Comparison of ENCODE assay signal across 12 mouse cellular contexts in the genomic region with DNA sequence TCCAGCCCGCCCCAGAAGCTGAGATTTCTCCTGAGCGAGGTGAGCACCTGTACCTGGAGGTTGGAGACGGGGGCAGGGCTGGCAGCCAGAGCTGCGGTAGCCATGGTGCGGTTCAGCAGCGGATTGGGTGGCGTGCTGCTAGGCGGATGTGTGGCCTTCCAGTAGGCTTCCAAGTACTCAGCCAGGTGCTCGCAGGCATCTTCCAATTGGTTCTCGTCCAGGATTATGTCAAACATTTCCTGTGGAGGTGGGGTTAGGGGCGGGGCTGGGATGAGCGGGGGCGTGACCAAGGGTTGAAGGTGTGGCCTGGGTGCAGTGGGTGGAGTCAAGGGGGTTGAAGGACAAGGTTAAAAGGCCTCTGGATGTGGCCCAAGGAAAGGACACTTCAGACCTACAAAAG. TPM values are rescaled to one million over a fixed set of nuclear protein-coding genes. Genes with fewer than 3 reads are reported as not detected.
DNase-seq lines count a peak whose midpoint lies in the region; ATAC-seq lines count a peak whose summit lies in the region.
"Had no signal": no experiment of that assay in that cellular context is flagged by ENCODE, and none has a peak within 500 bp of the region (broad histone marks: within the 10 kb centered on the region; RNA-seq: fewer than 3 reads in every experiment).

No protein-coding gene starts in this region.

- DNase-seq in forebrain, embryonic 10.5 days (ENCODE audit: extremely low spot score, low spot score): no peak
- no peak for DNase-seq in forebrain, embryonic 14.5 days (ENCODE audit: low spot score)
- DNase-seq in thymus, postnatal 0 days (ENCODE audit: low spot score): peak; percentile 59
- no peak for DNase-seq in thymus, postnatal 10 days (ENCODE audit: low spot score in 2 of 2)
- DNase-seq in yolk sac, embryonic 10.5 days (ENCODE audit: low spot score): peak; percentile 75
- DNase-seq: kidney, postnatal 14 days had no signal

- H3K27ac ChIP-seq in forebrain, embryonic 10.5 days: no peak overlapping the region
- no peak overlapping the region for H3K27ac ChIP-seq in forebrain, embryonic 14.5 days (ENCODE audit: low read depth, low read length)
- H3K27ac ChIP-seq in liver, embryonic 12.5 days: no peak overlapping the region
- H3K27ac ChIP-seq in forebrain, embryonic 15.5 days (replicated peaks): no peak overlapping the region
- H3K27ac ChIP-seq in neural tube, embryonic 15.5 days (replicated peaks): no peak overlapping the region

- no peak overlapping the region for H3K4me2 ChIP-seq in forebrain, embryonic 14.5 days (ENCODE audit: low read length)
- H3K4me2 ChIP-seq in liver, embryonic 12.5 days: peak overlapping the region; percentile 29
- no peak overlapping the region for H3K4me2 ChIP-seq in forebrain, embryonic 15.5 days (replicated peaks)
- H3K4me2 ChIP-seq in neural tube, embryonic 15.5 days: no peak overlapping the region
- H3K4me2 ChIP-seq: hindbrain, embryonic 13.5 days had no signal

- H3K4me1 ChIP-seq in forebrain, embryonic 10.5 days: peaks cover 48% of the 10 kb centered on the region
- peaks cover 15% of the 10 kb centered on the region for H3K4me1 ChIP-seq in forebrain, embryonic 14.5 days (ENCODE audit: control insufficient read depth, insufficient read depth, low read length)
- peaks cover 16% of the 10 kb centered on the region for H3K4me1 ChIP-seq in liver, embryonic 12.5 days
- peaks cover 19% of the 10 kb centered on the region for H3K4me1 ChIP-seq in forebrain, embryonic 15.5 days
- peaks cover 26% of the 10 kb centered on the region for H3K4me1 ChIP-seq in neural tube, embryonic 15.5 days

- H3K27me3 ChIP-seq in forebrain, embryonic 10.5 days (ENCODE audit: poor library complexity, severe bottlenecking): peaks cover 60% of the 10 kb centered on the region
- peaks cover 3% of the 10 kb centered on the region; the same call in 1 of the 2 replicates for H3K27me3 ChIP-seq in forebrain, embryonic 14.5 days (replicated peaks; ENCODE audit: control insufficient read depth, insufficient read depth, low read length)
- peaks cover 57% of the 10 kb centered on the region for H3K27me3 ChIP-seq in liver, embryonic 12.5 days (replicated peaks)
- H3K27me3 ChIP-seq in forebrain, embryonic 15.5 days: no peaks in the 10 kb centered on the region
- no peaks in the 10 kb centered on the region for H3K27me3 ChIP-seq in neural tube, embryonic 15.5 days (replicated peaks)

- 35% methylated on average over 13 of the region's 13 CpGs for WGBS in forebrain, embryonic 10.5 days
- WGBS in forebrain, embryonic 14.5 days: 47% methylated on average over 13 of the region's 13 CpGs
- 21% methylated on average over 13 of the region's 13 CpGs for WGBS in liver, embryonic 12.5 days (ENCODE audit: insufficient replicate concordance)
- WGBS in forebrain, embryonic 15.5 days: 54% methylated on average over 13 of the region's 13 CpGs
- WGBS in neural tube, embryonic 15.5 days: 56% methylated on average over 13 of the region's 13 CpGs

- no peak for ATAC-seq in forebrain, embryonic 14.5 days
- ATAC-seq in liver, embryonic 12.5 days: peak; percentile 22; the same call in 1 of the 2 replicates
- no peak for ATAC-seq in forebrain, embryonic 15.5 days (replicated peaks)
- ATAC-seq in neural tube, embryonic 15.5 days (ENCODE audit: low FRiP score): no peak

- H3K9ac ChIP-seq in forebrain, embryonic 14.5 days (ENCODE audit: low read length): no peak overlapping the region
- H3K9ac ChIP-seq in liver, embryonic 12.5 days: no peak overlapping the region
- no peak overlapping the region for H3K9ac ChIP-seq in forebrain, embryonic 15.5 days (replicated peaks)
- no peak overlapping the region for H3K9ac ChIP-seq in neural tube, embryonic 15.5 days (replicated peaks)
- H3K9ac ChIP-seq: hindbrain, embryonic 13.5 days had no signal

- H3K9me3 ChIP-seq in forebrain, embryonic 10.5 days: no peaks in the 10 kb centered on the region
- H3K9me3 ChIP-seq in forebrain, embryonic 14.5 days (replicated peaks; ENCODE audit: control insufficient read depth, low read length): no peaks in the 10 kb centered on the region
- no peaks in the 10 kb centered on the region for H3K9me3 ChIP-seq in liver, embryonic 12.5 days (replicated peaks)
- H3K9me3 ChIP-seq in forebrain, embryonic 15.5 days: no peaks in the 10 kb centered on the region
- H3K9me3 ChIP-seq in neural tube, embryonic 15.5 days (replicated peaks): no peaks in the 10 kb centered on the region
- H3K9me3 ChIP-seq: hindbrain, embryonic 13.5 days; megakaryocyte, embryonic 14.5 days had no signal

- 0 out of 2 replicates have a peak overlapping the region, but pooled peaks have one; percentile 13 for H3K4me3 ChIP-seq in forebrain, embryonic 10.5 days
- no peak overlapping the region for H3K4me3 ChIP-seq in forebrain, embryonic 14.5 days (ENCODE audit: low read depth, low read length)
- H3K4me3 ChIP-seq in liver, embryonic 12.5 days: no peak overlapping the region
- H3K4me3 ChIP-seq in forebrain, embryonic 15.5 days: no peak overlapping the region
- H3K4me3 ChIP-seq in neural tube, embryonic 15.5 days (replicated peaks): no peak overlapping the region
- H3K4me3 ChIP-seq: hindbrain, embryonic 13.5 days; megakaryocyte, embryonic 14.5 days had no signal

- H3K36me3 ChIP-seq in forebrain, embryonic 10.5 days (replicated peaks): peaks cover 42% of the 10 kb centered on the region
- H3K36me3 ChIP-seq in forebrain, embryonic 14.5 days (ENCODE audit: control insufficient read depth, insufficient read depth, low read length): peaks cover 58% of the 10 kb centered on the region
- H3K36me3 ChIP-seq in liver, embryonic 12.5 days: no peaks in the 10 kb centered on the region
- H3K36me3 ChIP-seq in forebrain, embryonic 15.5 days: peaks cover 53% of the 10 kb centered on the region
- H3K36me3 ChIP-seq in neural tube, embryonic 15.5 days: peaks cover 63% of the 10 kb centered on the region

RNA-seq across cellular contexts. Expression of a gene that starts 9.1 kb away (rescaled TPM):
- 15.2 and 17.6 TPM in 2 replicates for polyA plus RNA-seq in forebrain, embryonic 10.5 days (2016; fragmentation: Nextera tagmentation; extraction: Ambion mirVana)
- polyA plus RNA-seq in forebrain, embryonic 14.5 days (2014; fragmentation: Nextera tagmentation; extraction: Ambion mirVana): 2.8 and 4.8 TPM in 2 replicates
- polyA plus RNA-seq in thymus, postnatal 0 days (2015; fragmentation: Nextera tagmentation; extraction: Ambion mirVana): 201 and 211 TPM in 2 replicates
- polyA plus RNA-seq in liver, embryonic 12.5 days (2016; fragmentation: Nextera tagmentation; extraction: Ambion mirVana): 15.6 and 17.1 TPM in 2 replicates
- 6.9 and 7.0 TPM in 2 replicates for polyA plus RNA-seq in forebrain, embryonic 15.5 days (2015; fragmentation: Nextera tagmentation; extraction: Ambion mirVana)
- polyA plus RNA-seq in neural tube, embryonic 15.5 days (2015; fragmentation: Nextera tagmentation; extraction: Ambion mirVana): 11.8 and 14.0 TPM in 2 replicates

RNA-seq across cellular contexts. Expression of a gene that starts 17.8 kb away (rescaled TPM):
- 5.3 and 6.0 TPM in 2 replicates for polyA plus RNA-seq in forebrain, embryonic 10.5 days (2016; fragmentation: Nextera tagmentation; extraction: Ambion mirVana)
- 22.1 and 29.2 TPM in 2 replicates for polyA plus RNA-seq in forebrain, embryonic 14.5 days (2014; fragmentation: Nextera tagmentation; extraction: Ambion mirVana)
- 3.9 and 5.0 TPM in 2 replicates for polyA plus RNA-seq in thymus, postnatal 0 days (2015; fragmentation: Nextera tagmentation; extraction: Ambion mirVana)
- 0.95 and 1.0 TPM in 2 replicates for polyA plus RNA-seq in liver, embryonic 12.5 days (2016; fragmentation: Nextera tagmentation; extraction: Ambion mirVana)
- polyA plus RNA-seq in forebrain, embryonic 15.5 days (2015; fragmentation: Nextera tagmentation; extraction: Ambion mirVana): 40.7 and 41.5 TPM in 2 replicates
- 50.9 and 63.0 TPM in 2 replicates for polyA plus RNA-seq in neural tube, embryonic 15.5 days (2015; fragmentation: Nextera tagmentation; extraction: Ambion mirVana)

RNA-seq across cellular contexts. Expression of a gene that starts 18.8 kb away (rescaled TPM):
- polyA plus RNA-seq in forebrain, embryonic 10.5 days (2016; fragmentation: Nextera tagmentation; extraction: Ambion mirVana): 0.11 and 0.16 TPM in 2 replicates
- 0.48 and 0.84 TPM in 2 replicates for polyA plus RNA-seq in forebrain, embryonic 14.5 days (2014; fragmentation: Nextera tagmentation; extraction: Ambion mirVana)
- polyA plus RNA-seq in thymus, postnatal 0 days (2015; fragmentation: Nextera tagmentation; extraction: Ambion mirVana): 36.6 and 42.0 TPM in 2 replicates
- 0.33 and 0.38 TPM in 2 replicates for polyA plus RNA-seq in liver, embryonic 12.5 days (2016; fragmentation: Nextera tagmentation; extraction: Ambion mirVana)
- polyA plus RNA-seq in forebrain, embryonic 15.5 days (2015; fragmentation: Nextera tagmentation; extraction: Ambion mirVana): 0.65 and 0.89 TPM in 2 replicates
- 1.1 and 1.8 TPM in 2 replicates for polyA plus RNA-seq in neural tube, embryonic 15.5 days (2015; fragmentation: Nextera tagmentation; extraction: Ambion mirVana)
- polyA plus RNA-seq: neural tube, embryonic 11.5 days had no signal

RNA-seq across cellular contexts. Expression of a gene that starts 21.4 kb away (rescaled TPM):
- polyA plus RNA-seq in forebrain, embryonic 10.5 days (2016; fragmentation: Nextera tagmentation; extraction: Ambion mirVana): 1,192 and 1,195 TPM in 2 replicates
- 787 and 932 TPM in 2 replicates for polyA plus RNA-seq in forebrain, embryonic 14.5 days (2014; fragmentation: Nextera tagmentation; extraction: Ambion mirVana)
- polyA plus RNA-seq in thymus, postnatal 0 days (2015; fragmentation: Nextera tagmentation; extraction: Ambion mirVana): 1,510 and 1,580 TPM in 2 replicates
- polyA plus RNA-seq in liver, embryonic 12.5 days (2016; fragmentation: Nextera tagmentation; extraction: Ambion mirVana): 869 and 913 TPM in 2 replicates
- polyA plus RNA-seq in forebrain, embryonic 15.5 days (2015; fragmentation: Nextera tagmentation; extraction: Ambion mirVana): 667 and 700 TPM in 2 replicates
- 655 and 750 TPM in 2 replicates for polyA plus RNA-seq in neural tube, embryonic 15.5 days (2015; fragmentation: Nextera tagmentation; extraction: Ambion mirVana)

RNA-seq across cellular contexts. Expression of a gene that starts 48.2 kb away (rescaled TPM):
- 0.32 and 0.42 TPM in 2 replicates for polyA plus RNA-seq in forebrain, embryonic 10.5 days (2016; fragmentation: Nextera tagmentation; extraction: Ambion mirVana)
- polyA plus RNA-seq in forebrain, embryonic 14.5 days (2014; fragmentation: Nextera tagmentation; extraction: Ambion mirVana): 1.1 and 2.4 TPM in 2 replicates
- polyA plus RNA-seq in thymus, postnatal 0 days (2015; fragmentation: Nextera tagmentation; extraction: Ambion mirVana): 0.23 and 0.45 TPM in 2 replicates
- polyA plus RNA-seq in liver, embryonic 12.5 days (2016; fragmentation: Nextera tagmentation; extraction: Ambion mirVana): 0.07 and 0.10 TPM in 2 replicates
- 2.9 and 3.2 TPM in 2 replicates for polyA plus RNA-seq in forebrain, embryonic 15.5 days (2015; fragmentation: Nextera tagmentation; extraction: Ambion mirVana)
- 15.8 and 18.2 TPM in 2 replicates for polyA plus RNA-seq in neural tube, embryonic 15.5 days (2015; fragmentation: Nextera tagmentation; extraction: Ambion mirVana)

Comparison
In these comparisons a context has a peak if more than half of its experiments do, and no peak if none do; other contexts are left out.
1. DNase-seq: peak in thymus, postnatal 0 days (single experiment) and yolk sac, embryonic 10.5 days (single experiment); none in forebrain, embryonic 10.5 days (single experiment), forebrain, embryonic 14.5 days (single experiment) and thymus, postnatal 10 days (0 of 2).
2. RNA of a gene that starts 9.1 kb away (polyA plus RNA-seq): 201 to 211 TPM in thymus, postnatal 0 days; 15.6 to 17.1 TPM in liver, embryonic 12.5 days, 15.2 to 17.6 TPM in forebrain, embryonic 10.5 days, 11.8 to 14.0 TPM in neural tube, embryonic 15.5 days, 6.9 to 7.0 TPM in forebrain, embryonic 15.5 days and 2.8 to 4.8 TPM in forebrain, embryonic 14.5 days; every median in the first group is over 10 times any median in the second.
3. RNA of a gene that starts 18.8 kb away (polyA plus RNA-seq): 36.6 to 42.0 TPM in thymus, postnatal 0 days; 1.1 to 1.8 TPM in neural tube, embryonic 15.5 days, 0.65 to 0.89 TPM in forebrain, embryonic 15.5 days, 0.48 to 0.84 TPM in forebrain, embryonic 14.5 days, 0.33 to 0.38 TPM in liver, embryonic 12.5 days and 0.11 to 0.16 TPM in forebrain, embryonic 10.5 days; every median in the first group is over 10 times any median in the second.